Mouse (Mus musculus) hindbrain, postnatal 0 days (tissue): Measurements from ENCODE around the gene Igf2bp2. TPM values are rescaled to one million over a fixed set of nuclear protein-coding genes. Genes with fewer than 3 reads are reported as not detected.

Experiments used
- ATAC-seq: fragments of 200-750 bp; cut with Nextera tagmentation; 2 replicates; pipeline ENCODE4 v1.8.0; 2017; ENCODE audit warnings: mild to moderate bottlenecking, moderate TSS enrichment, moderate library complexity
- DNase-seq: peaks from one replicate; pipeline ENCODE4 v3.0.0-alpha.2; 2015; ENCODE audit warnings: low spot score
- H3K27ac ChIP-seq: fragments of 300-500 bp; sonication (generic); 2 replicates; pipeline ENCODE4 v1.5.1; 2014; ENCODE audit warnings: mild to moderate bottlenecking
- H3K27me3 ChIP-seq: fragments of 300-500 bp; sonication (generic); 2 replicates; pipeline ENCODE4 v1.6.1; 2014; ENCODE audit warnings: low read length, mixed read lengths; ENCODE audit not compliant: insufficient read depth
- H3K36me3 ChIP-seq: fragments of 300-500 bp; sonication (generic); 2 replicates; pipeline ENCODE4 v1.6.1; 2014; ENCODE audit warnings: low read length, mixed read lengths; ENCODE audit not compliant: insufficient read depth
- H3K4me1 ChIP-seq: fragments of 300-500 bp; sonication (generic); 2 replicates; pipeline ENCODE4 v1.6.1; 2014; ENCODE audit warnings: antibody characterized with exemption, low read length, mixed read lengths; ENCODE audit not compliant: insufficient read depth
- H3K4me2 ChIP-seq: fragments of 300-500 bp; sonication (generic); 2 replicates; pipeline ENCODE4 v1.6.1; 2014; ENCODE audit warnings: low read depth, mild to moderate bottlenecking, low read length, moderate library complexity, mixed read lengths
- H3K4me3 ChIP-seq: fragments of 300-500 bp; sonication (generic); 2 replicates; pipeline ENCODE4 v1.5.1; 2014; ENCODE audit warnings: low read length
- H3K9ac ChIP-seq: fragments of 300-500 bp; sonication (generic); replicated peaks from 2 replicates; pipeline ENCODE4 v1.6.1; 2014; ENCODE audit warnings: mild to moderate bottlenecking, low read length, moderate library complexity, mixed read lengths
- H3K9me3 ChIP-seq: fragments of 300-500 bp; sonication (generic); 2 replicates; pipeline ENCODE4 v1.6.1; 2016; ENCODE audit warnings: low read length, mixed read lengths
- CTCF ChIP-seq: IDR thresholded peaks from 2 replicates; pipeline ENCODE4 v1.5.1; 2016; ENCODE audit warnings: antibody characterized with exemption, control low read depth, low read depth
- WGBS: fragments of 180-500 bp; shearing (Covaris S2); extraction: QIAGEN DNeasy Blood & Tissue Kit; methylation state at CpG from one replicate; pipeline ENCODE4 v1.1.7; 2014; 5-methylcytosine and 5-hydroxymethylcytosine counted together
- polyA plus RNA-seq: library from polyadenylated mRNA; unstranded; fragments of >200 nt; fragmentation: Nextera tagmentation; extraction: Ambion mirVana; gene quantifications from 2 replicates; pipeline ENCODE4 v1.2.1, GENCODE M21; 2015
- total RNA-seq: library from RNA; depleted of rRNA; stranded (reverse); fragments of >200 nt; gene quantifications from 2 replicates; pipeline ENCODE4 v1.2.3, GENCODE M21; 2014

Igf2bp2 gene
- total and polyA plus RNA-seq, 2 experiments from 2014 or later, result 7.7 to 15.8 TPM

GRCm38 (mm10) chr16:22162066-22162511 is 1.0 kb downstream of the Igf2bp2 start:
- Histone ChIP-seq H3K27ac (peak overlapping the region; percentile 60; the same call in 1 of the 2 replicates), H3K27me3 (no peaks in the 10 kb centered on the region; the same call in 1 of the 2 replicates), H3K36me3 (no peaks in the 10 kb centered on the region), H3K9me3 (no peaks in the 10 kb centered on the region), H3K4me1 (no peaks in the 10 kb centered on the region), H3K9ac (peak overlapping the region; percentile 71), H3K4me3 (peak overlapping the region; percentile 89), H3K4me2 (peak overlapping the region; percentile 96)
- TF ChIP-seq CTCF, result no peak
- under 1% methylated on average over 18 of the region's 19 CpGs for WGBS
- peak; percentile 25 for DNase-seq
- ATAC-seq, result peak; percentile 24

DNA sequence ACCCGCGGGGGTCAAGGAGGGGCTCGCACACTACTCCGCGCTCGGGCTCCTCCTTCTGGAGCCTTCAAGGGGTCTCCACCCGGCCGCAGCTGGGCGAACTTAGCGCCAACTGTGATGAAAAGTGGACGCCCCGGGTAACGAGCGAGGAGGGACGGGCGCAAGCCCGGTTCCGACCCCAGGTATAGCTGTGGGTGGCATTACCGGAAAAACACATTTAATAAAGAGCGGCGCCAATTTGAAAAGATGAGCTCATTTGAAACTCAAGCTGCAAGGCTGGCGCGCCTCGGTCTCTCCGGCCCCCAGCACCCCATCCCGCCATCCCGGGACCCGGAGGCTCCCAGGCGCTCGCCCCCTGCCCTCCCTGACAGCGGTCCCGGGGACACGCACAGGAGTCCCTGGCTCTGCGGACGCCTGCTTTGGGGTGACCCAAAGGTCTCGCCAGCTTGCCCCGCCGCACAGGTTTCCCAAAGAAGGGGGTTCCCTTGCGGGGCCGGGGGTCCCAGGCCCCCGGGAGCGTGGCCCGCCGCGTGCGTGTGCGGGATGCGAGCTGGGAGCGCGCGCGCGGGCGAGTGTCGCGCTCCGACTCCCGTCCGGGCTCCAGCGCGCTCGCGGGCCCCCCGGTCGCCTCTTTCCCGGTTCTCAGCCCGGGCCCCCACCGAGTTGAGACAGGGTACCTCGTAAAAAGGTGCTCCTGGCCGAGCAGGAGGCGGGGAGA is 1.6 kb downstream of the Igf2bp2 start:
- Histone ChIP-seq H3K9ac (peak overlapping the region; percentile 71), H3K27ac (peak overlapping the region; percentile 60; the same call in 1 of the 2 replicates), H3K9me3 (no peaks in the 10 kb centered on the region), H3K36me3 (no peaks in the 10 kb centered on the region), H3K4me3 (peak overlapping the region; percentile 89), H3K27me3 (no peaks in the 10 kb centered on the region; the same call in 1 of the 2 replicates), H3K4me2 (peak overlapping the region; percentile 96), H3K4me1 (no peaks in the 10 kb centered on the region)
- peak; percentile 21; the same call in 1 of the 2 replicates for TF ChIP-seq CTCF
- ATAC-seq (peak; percentile 50; the same call in 1 of the 2 replicates), DNase-seq (peak; percentile 55)
- WGBS, result under 1% methylated on average over 69 of the region's 71 CpGs

DNA sequence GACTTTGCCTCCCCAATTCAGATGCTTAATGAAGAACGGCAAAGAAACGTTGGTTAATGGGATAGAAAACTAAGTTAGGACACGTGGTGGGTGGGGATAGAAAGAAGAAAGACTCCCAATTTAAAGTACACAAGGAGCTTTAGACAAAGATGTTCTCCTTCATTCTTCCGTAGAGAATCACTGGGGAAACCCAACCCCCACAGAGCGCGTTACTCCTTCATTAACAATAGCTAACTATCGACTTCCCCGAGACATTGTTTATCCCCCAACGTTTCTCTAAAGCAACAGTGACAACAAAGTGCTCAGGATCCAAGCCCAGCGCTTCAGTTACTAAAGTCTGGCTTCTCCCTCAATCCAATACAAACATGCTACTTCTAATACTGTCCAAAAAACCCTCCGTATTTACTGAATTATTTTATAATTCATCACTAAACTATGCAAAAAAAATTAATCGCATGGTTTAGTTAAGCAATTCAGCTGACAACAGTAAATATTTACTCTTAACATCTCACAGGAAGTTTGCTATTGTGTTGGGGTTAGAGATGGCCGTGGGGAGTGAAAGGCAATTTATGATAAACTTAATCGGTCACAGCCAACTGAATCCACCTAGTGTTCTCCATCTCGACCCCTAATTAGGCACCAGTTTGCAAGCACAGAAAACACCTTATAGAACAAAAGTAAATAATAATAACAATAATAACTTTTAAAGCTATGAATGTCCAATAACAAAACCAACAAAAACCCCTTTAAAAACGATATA is 2.5 kb downstream of the Igf2bp2 start:
- ATAC-seq (no peak), DNase-seq (no peak)
- H3K4me3 ChIP-seq, result peak overlapping the region; percentile 89
- peak overlapping the region; percentile 96 for H3K4me2 ChIP-seq
- no peaks in the 10 kb centered on the region for H3K9me3 ChIP-seq
- 3% methylated on average over 16 of the region's 16 CpGs for WGBS
- H3K36me3 ChIP-seq, result no peaks in the 10 kb centered on the region
- no peaks in the 10 kb centered on the region for H3K4me1 ChIP-seq
- H3K27me3 ChIP-seq, result no peaks in the 10 kb centered on the region; the same call in 1 of the 2 replicates
- TF ChIP-seq CTCF, result no peak
- H3K9ac ChIP-seq, result no peak overlapping the region
- no peak overlapping the region for H3K27ac ChIP-seq

DNA sequence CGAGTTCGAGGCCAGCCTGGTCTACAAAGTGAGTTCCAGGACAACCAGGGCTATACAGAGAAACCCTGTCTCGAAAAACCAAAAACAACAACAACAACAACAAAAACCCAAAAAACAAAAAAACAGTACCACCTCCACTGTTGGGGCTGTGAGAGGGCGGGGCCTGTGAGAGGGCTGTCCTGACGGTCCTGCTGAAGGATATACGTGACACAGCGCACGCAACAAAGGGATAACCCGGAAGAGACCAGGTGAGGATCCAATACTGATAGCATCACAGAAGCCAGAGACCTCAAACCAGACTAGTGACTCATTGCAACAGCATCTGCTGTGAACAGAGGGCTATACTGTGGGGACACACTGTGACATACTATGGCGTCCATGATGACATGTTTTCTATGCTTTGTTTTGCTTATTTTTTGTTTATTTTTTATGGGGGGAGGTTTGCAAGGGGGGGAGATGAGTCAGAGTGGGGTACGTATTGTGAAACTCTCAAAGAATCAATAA is 10.1 kb downstream of the Igf2bp2 start:
- Histone ChIP-seq H3K27me3 (no peaks in the 10 kb centered on the region), H3K4me2 (no peak overlapping the region), H3K9me3 (no peaks in the 10 kb centered on the region), H3K9ac (no peak overlapping the region), H3K27ac (no peak overlapping the region), H3K4me1 (no peaks in the 10 kb centered on the region), H3K36me3 (no peaks in the 10 kb centered on the region), H3K4me3 (no peak overlapping the region)
- DNase-seq (no peak), ATAC-seq (no peak)
- no peak for TF ChIP-seq CTCF
- WGBS, result 94% methylated on average over 11 of the region's 11 CpGs

DNA sequence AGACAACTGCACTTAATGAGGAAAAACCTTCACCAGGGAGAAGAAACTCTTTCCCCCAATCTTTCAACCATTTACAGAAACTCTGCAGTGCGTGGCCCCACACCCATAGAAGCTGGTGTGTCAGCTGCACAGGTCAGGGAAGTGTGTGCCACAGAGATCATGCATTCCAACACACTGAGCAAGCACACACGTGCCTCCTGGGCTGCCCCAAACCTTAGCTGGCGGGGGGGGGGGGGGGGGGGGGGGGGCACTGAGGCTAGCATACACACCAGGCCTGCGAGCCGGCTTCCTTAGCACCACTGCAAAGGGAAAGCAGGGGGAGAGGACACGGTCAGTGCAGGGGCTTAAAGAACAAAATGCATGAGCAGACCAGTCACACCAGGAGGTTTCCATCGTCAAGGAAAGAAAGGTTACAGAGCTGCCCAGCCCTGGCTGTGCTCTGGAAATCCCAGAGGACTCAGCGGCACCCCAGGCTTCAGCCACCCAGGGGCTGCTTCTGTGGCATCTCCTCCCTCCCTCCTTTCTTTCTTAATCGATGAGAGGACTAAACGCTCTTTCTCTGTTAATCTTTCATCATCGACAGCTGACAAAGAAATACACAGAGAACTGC is 11.3 kb downstream of the Igf2bp2 start:
- Histone ChIP-seq H3K36me3 (no peaks in the 10 kb centered on the region), H3K4me2 (peak overlapping the region; percentile 23; the same call in 1 of the 2 replicates)
- no peak for DNase-seq

DNA sequence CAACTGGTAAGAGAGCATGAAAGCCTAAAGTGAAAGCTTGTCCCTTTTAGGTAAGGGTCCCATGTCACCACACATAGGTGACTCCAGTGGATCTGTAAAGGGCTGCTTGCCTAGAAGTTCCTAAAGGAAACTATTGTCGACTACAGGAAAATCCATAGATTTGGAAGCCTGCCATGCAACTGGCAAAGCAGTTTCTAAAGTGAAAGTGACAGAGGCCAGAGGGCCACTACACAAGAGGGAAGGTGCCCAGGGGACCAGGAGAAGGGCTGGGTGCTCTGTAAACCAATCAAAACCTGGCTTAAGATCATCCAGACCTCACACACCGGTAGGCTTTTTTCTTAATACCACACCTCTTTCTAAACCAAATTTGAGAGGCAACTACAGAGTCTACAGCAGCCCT is 12.7 kb downstream of the Igf2bp2 start:
- H3K4me2 ChIP-seq, result no peak overlapping the region
- TF ChIP-seq CTCF, result no peak
- no peaks in the 10 kb centered on the region for H3K36me3 ChIP-seq
- H3K27me3 ChIP-seq, result no peaks in the 10 kb centered on the region
- no peak overlapping the region for H3K4me3 ChIP-seq
- H3K27ac ChIP-seq, result no peak overlapping the region
- DNase-seq (no peak), ATAC-seq (no peak)
- H3K4me1 ChIP-seq, result no peaks in the 10 kb centered on the region
- H3K9me3 ChIP-seq, result no peaks in the 10 kb centered on the region
- 33% methylated on average over 2 of the region's 2 CpGs for WGBS
- H3K9ac ChIP-seq, result no peak overlapping the region

More for the DNA sequence above, 11.3 kb downstream of the Igf2bp2 start:
- Histone ChIP-seq H3K4me3 (no peak overlapping the region), H3K9me3 (no peaks in the 10 kb centered on the region), H3K9ac (no peak overlapping the region), H3K27me3 (no peaks in the 10 kb centered on the region), H3K27ac (no peak overlapping the region), H3K4me1 (no peaks in the 10 kb centered on the region)
- no peak for TF ChIP-seq CTCF
- WGBS, result 15% methylated on average over 11 of the region's 11 CpGs
- peak; percentile 27; the same call in 1 of the 2 replicates for ATAC-seq
